Mouse (Mus musculus): ENCODE results near the gene Sirt2. TPM values are rescaled to one million over a fixed set of nuclear protein-coding genes. Genes with fewer than 3 reads are reported as not detected.
A peak's percentile ranks its signal among the peaks of the same experiment; 100 is the strongest.

Gene Sirt2
- total and polyA plus RNA-seq, 2 experiments, result 15.1 to 52.9 TPM

DNA sequence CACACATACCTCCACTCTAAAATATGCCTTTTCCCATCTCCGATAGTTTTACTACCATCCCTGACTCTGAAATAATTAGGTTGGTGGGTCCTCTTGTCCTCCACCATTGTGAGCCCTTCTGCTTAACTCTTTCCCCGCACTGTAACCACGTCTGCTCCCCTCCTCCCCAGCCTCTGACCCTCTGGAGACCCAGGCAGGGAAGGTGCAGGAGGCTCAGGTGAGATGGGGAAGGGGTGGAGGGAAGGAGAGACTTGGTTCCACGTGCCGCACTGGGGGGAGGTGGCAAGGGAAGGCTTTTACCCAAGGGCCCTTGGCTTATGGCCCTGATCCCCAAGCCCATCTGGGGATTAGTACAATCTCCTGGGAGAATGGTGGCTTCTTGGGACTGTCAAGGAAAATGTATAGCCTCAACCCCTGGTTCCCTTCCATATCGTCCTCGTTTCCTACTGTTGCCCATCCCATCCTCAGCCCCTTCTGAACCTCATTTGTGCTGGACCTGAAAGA lies 979 bp downstream of the Sirt2 start, which contains the start of gene Nfkbib:
Gene Nfkbib (minus strand): TSS at position 51 of the 504 bp plus-strand sequence.
- H3K27me3 ChIP-seq (ENCODE audit: control insufficient read depth, insufficient read depth, low read length), result no peaks in the 10 kb centered on the region
- peaks cover 35% of the 10 kb centered on the region; the same call in 1 of the 2 replicates for H3K79me2 ChIP-seq (ENCODE audit: control insufficient read depth, insufficient read depth, low read length)
- H3K9ac ChIP-seq (ENCODE audit: low read depth, low read length), result peak within 1 kb of the TSS; percentile 73
- H3K4me3 ChIP-seq (ENCODE audit: insufficient read depth, low read depth, low read length), result peak within 1 kb of the TSS; percentile 99
- no peak for DNase-seq (ENCODE audit: extremely low read depth, low read depth, low spot score)
- no peak for TF ChIP-seq CTCF (IDR thresholded peaks at IDR 0.05; ENCODE audit: low read depth, low read length)
- TF ChIP-seq POLR2A (IDR thresholded peaks at IDR 0.05; ENCODE audit: extremely low read depth, insufficient read depth, low read length), result no peak
- WGBS, result 78% methylated on average over 7 of the region's 7 CpGs
- H3K27ac ChIP-seq (replicated peaks; ENCODE audit: insufficient read depth, low read depth, low read length), result no peak within 1 kb of the TSS; the same call in 1 of the 2 replicates
- H3K4me1 ChIP-seq (ENCODE audit: control insufficient read depth, insufficient read depth, low read length), result peaks cover 11% of the 10 kb centered on the region
- no peaks in the 10 kb centered on the region for H3K36me3 ChIP-seq (ENCODE audit: control insufficient read depth, insufficient read depth, low read length)

DNA sequence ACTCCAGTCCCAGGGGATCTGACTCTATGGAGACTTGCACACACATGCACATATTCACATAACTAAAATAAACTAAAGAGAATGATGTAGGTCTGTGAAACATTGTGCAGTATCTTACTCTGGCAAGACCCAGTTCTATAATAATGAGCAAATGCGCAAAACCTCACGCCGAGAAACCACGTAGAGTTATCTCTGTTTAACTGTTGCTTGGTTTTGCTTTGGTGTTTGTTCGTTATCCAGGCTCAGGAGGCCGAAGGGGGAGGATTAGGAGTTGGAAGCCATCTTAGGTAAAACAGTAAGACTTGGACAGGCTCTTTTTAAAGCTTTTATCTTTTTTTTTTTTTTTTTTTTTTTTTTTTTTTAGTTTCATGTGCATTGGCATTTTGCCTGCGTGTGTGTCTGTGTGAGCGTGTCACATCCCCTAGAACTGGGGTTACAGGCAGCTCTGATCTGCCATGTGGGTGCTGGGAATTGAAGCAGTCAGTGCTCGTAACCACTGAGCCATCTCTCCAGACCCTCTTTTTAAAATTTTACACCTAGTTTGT lies 3.0 kb downstream of the Sirt2 start:
- H3K27ac ChIP-seq (replicated peaks; ENCODE audit: insufficient read depth, low read depth, low read length), result no peak overlapping the region
- peaks cover 35% of the 10 kb centered on the region; the same call in 1 of the 2 replicates for H3K79me2 ChIP-seq (ENCODE audit: control insufficient read depth, insufficient read depth, low read length)
- no peaks in the 10 kb centered on the region for H3K27me3 ChIP-seq (ENCODE audit: control insufficient read depth, insufficient read depth, low read length)
- no peak overlapping the region for H3K9ac ChIP-seq (ENCODE audit: low read depth, low read length)
- H3K36me3 ChIP-seq (ENCODE audit: control insufficient read depth, insufficient read depth, low read length), result 0 out of 2 replicates have a peak, but pooled peaks cover 3% of the 10 kb centered on the region
- WGBS, result 95% methylated on average over 9 of the region's 9 CpGs
- TF ChIP-seq CTCF (IDR thresholded peaks at IDR 0.05; ENCODE audit: low read depth, low read length), result no peak
- no peak for TF ChIP-seq POLR2A (IDR thresholded peaks at IDR 0.05; ENCODE audit: extremely low read depth, insufficient read depth, low read length)
- H3K4me3 ChIP-seq (ENCODE audit: insufficient read depth, low read depth, low read length), result no peak overlapping the region
- DNase-seq (ENCODE audit: extremely low read depth, low read depth, low spot score), result no peak
- H3K4me1 ChIP-seq (ENCODE audit: control insufficient read depth, insufficient read depth, low read length), result peaks cover 11% of the 10 kb centered on the region

DNA sequence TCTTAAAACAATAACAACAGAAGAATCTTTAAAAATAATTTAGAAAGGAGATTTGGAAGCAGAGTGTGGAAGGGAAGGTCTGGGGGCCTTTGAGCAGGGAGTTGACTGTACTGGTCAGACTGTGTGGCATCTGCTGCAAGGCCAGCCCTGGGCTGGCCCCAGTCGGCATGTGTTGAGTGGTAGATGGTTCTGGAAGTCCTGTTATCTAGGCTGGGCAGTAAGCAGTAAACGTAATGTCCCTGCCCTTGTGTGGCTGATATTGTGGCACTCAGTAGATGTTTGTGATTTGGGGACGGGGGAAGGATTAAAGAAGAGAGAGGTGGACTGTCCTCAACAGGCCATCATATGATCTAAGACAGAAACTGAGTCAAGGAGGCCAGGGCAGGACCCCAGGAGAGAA lies 3.8 kb downstream of the Sirt2 start:
- WGBS, result 89% methylated on average over 3 of the region's 3 CpGs
- peaks cover 9% of the 10 kb centered on the region for H3K4me1 ChIP-seq (ENCODE audit: control insufficient read depth, insufficient read depth, low read length)
- DNase-seq (ENCODE audit: extremely low read depth, low read depth, low spot score), result no peak
- no peak overlapping the region for H3K9ac ChIP-seq (ENCODE audit: low read depth, low read length)
- no peak overlapping the region for H3K27ac ChIP-seq (replicated peaks; ENCODE audit: insufficient read depth, low read depth, low read length)
- H3K27me3 ChIP-seq (ENCODE audit: control insufficient read depth, insufficient read depth, low read length), result no peaks in the 10 kb centered on the region
- no peak overlapping the region for H3K4me3 ChIP-seq (ENCODE audit: insufficient read depth, low read depth, low read length)
- TF ChIP-seq POLR2A (IDR thresholded peaks at IDR 0.05; ENCODE audit: extremely low read depth, insufficient read depth, low read length) (no peak), CTCF (IDR thresholded peaks at IDR 0.05; ENCODE audit: low read depth, low read length) (no peak)
- H3K36me3 ChIP-seq (ENCODE audit: control insufficient read depth, insufficient read depth, low read length), result 0 out of 2 replicates have a peak, but pooled peaks cover 3% of the 10 kb centered on the region
- peaks cover 30% of the 10 kb centered on the region; the same call in 1 of the 2 replicates for H3K79me2 ChIP-seq (ENCODE audit: control insufficient read depth, insufficient read depth, low read length)

DNA sequence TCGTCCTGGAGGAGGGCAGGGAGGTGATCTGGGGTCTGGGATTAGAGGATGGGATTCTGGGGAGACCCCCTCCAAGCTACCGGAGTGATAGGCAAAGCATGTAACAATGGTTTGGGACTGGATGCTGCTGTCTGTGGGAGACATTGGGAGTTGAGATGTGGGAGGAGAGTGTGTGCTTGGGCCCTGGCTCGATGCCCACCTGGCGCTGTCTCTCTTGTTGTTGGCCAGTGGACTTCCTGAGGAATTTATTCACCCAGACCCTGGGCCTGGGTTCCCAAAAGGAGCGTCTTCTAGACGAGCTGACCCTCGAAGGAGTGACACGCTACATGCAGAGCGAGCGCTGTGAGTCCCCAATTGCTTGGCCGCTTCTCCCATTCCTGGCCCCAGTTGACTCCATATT lies 5.3 kb downstream of the Sirt2 start:
- no peaks in the 10 kb centered on the region for H3K27me3 ChIP-seq (ENCODE audit: control insufficient read depth, insufficient read depth, low read length)
- TF ChIP-seq CTCF (IDR thresholded peaks at IDR 0.05; ENCODE audit: low read depth, low read length) (no peak), POLR2A (IDR thresholded peaks at IDR 0.05; ENCODE audit: extremely low read depth, insufficient read depth, low read length) (no peak)
- H3K4me3 ChIP-seq (ENCODE audit: insufficient read depth, low read depth, low read length), result no peak overlapping the region
- H3K9ac ChIP-seq (ENCODE audit: low read depth, low read length), result no peak overlapping the region
- H3K79me2 ChIP-seq (ENCODE audit: control insufficient read depth, insufficient read depth, low read length), result peaks cover 18% of the 10 kb centered on the region; the same call in 1 of the 2 replicates
- 0 out of 2 replicates have a peak, but pooled peaks cover 3% of the 10 kb centered on the region for H3K36me3 ChIP-seq (ENCODE audit: control insufficient read depth, insufficient read depth, low read length)
- no peak for DNase-seq (ENCODE audit: extremely low read depth, low read depth, low spot score)
- 89% methylated on average over 11 of the region's 11 CpGs for WGBS
- peaks cover 10% of the 10 kb centered on the region for H3K4me1 ChIP-seq (ENCODE audit: control insufficient read depth, insufficient read depth, low read length)
- H3K27ac ChIP-seq (replicated peaks; ENCODE audit: insufficient read depth, low read depth, low read length), result no peak overlapping the region

DNA sequence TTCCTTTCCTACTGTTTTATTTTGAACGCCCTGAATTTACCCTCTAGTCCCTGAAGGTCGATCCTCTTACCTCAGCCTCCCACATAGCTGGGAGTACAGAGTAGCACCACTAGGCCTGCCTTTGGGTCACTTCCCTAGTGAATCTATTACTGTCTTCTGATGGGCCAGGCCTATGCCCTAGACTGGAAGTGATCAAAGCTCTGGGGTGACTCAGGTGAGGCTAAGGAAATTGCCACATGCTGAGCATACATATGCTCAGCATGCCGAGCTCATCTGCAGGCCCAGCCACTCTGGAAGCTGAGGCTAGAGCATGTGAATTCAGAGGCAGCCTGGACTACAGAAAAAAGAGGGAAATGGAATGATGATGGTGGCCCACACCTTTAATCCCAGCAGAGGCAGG lies 6.6 kb downstream of the Sirt2 start:
- Histone ChIP-seq H3K36me3 (ENCODE audit: control insufficient read depth, insufficient read depth, low read length) (0 out of 2 replicates have a peak, but pooled peaks cover 3% of the 10 kb centered on the region), H3K9ac (ENCODE audit: low read depth, low read length) (no peak overlapping the region), H3K27me3 (ENCODE audit: control insufficient read depth, insufficient read depth, low read length) (no peaks in the 10 kb centered on the region), H3K27ac (replicated peaks; ENCODE audit: insufficient read depth, low read depth, low read length) (no peak overlapping the region), H3K79me2 (ENCODE audit: control insufficient read depth, insufficient read depth, low read length) (peaks cover 7% of the 10 kb centered on the region; the same call in 1 of the 2 replicates), H3K4me3 (ENCODE audit: insufficient read depth, low read depth, low read length) (no peak overlapping the region), H3K4me1 (ENCODE audit: control insufficient read depth, insufficient read depth, low read length) (peaks cover 5% of the 10 kb centered on the region; the same call in 1 of the 2 replicates)
- DNase-seq (ENCODE audit: extremely low read depth, low read depth, low spot score), result no peak
- WGBS, result 85% methylated on average over 3 of the region's 3 CpGs
- TF ChIP-seq POLR2A (IDR thresholded peaks at IDR 0.05; ENCODE audit: extremely low read depth, insufficient read depth, low read length) (no peak), CTCF (IDR thresholded peaks at IDR 0.05; ENCODE audit: low read depth, low read length) (no peak)

DNA sequence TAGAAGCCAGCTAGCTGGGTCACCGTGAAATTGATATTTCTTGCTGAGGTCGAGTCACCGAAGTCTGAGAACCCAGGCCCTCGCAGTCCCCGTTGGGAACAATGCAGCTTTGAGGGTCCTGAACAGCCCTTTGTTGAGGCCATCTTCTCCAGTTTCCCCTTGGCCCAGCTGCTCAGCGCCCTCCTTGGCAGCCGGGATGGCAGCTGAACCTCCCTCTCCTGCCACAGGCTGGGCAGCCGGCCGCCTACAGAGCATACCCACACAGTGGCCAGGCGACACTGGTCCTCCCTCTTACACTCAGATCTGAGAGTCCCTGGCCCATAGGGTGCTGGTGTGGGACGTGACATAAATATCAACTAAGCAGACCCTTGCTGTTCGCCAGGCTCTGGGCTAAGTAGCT lies 7.6 kb downstream of the Sirt2 start:
- H3K4me3 ChIP-seq (ENCODE audit: insufficient read depth, low read depth, low read length), result no peak overlapping the region
- 94% methylated on average over 12 of the region's 12 CpGs for WGBS
- no peak overlapping the region for H3K9ac ChIP-seq (ENCODE audit: low read depth, low read length)
- no peaks in the 10 kb centered on the region for H3K27me3 ChIP-seq (ENCODE audit: control insufficient read depth, insufficient read depth, low read length)
- H3K36me3 ChIP-seq (ENCODE audit: control insufficient read depth, insufficient read depth, low read length), result 0 out of 2 replicates have a peak, but pooled peaks cover 3% of the 10 kb centered on the region
- DNase-seq (ENCODE audit: extremely low read depth, low read depth, low spot score), result no peak
- peaks cover 7% of the 10 kb centered on the region; the same call in 1 of the 2 replicates for H3K79me2 ChIP-seq (ENCODE audit: control insufficient read depth, insufficient read depth, low read length)
- TF ChIP-seq POLR2A (IDR thresholded peaks at IDR 0.05; ENCODE audit: extremely low read depth, insufficient read depth, low read length) (no peak), CTCF (IDR thresholded peaks at IDR 0.05; ENCODE audit: low read depth, low read length) (no peak)
- H3K27ac ChIP-seq (replicated peaks; ENCODE audit: insufficient read depth, low read depth, low read length), result no peak overlapping the region
- peaks cover 8% of the 10 kb centered on the region for H3K4me1 ChIP-seq (ENCODE audit: control insufficient read depth, insufficient read depth, low read length)
